Mouse (Mus musculus) urinary bladder, postnatal 36 days (tissue): ENCODE measurements around the gene Cenpm.

Experiments
- DNase-seq, 2 experiments: peaks; one replicate each; pipeline ENCODE4 v3.0.0; 2022; ENCODE audit warnings: low spot score in 2 of 2, mixed read lengths in 1 of 2

The Cenpm gene

GRCm38 (mm10) chr15:82215332-82216046 is 29.1 kb downstream of the Cenpm start:
- DNase-seq, result no peak

- no peak for DNase-seq
These were observed 31.3 kb downstream of the Cenpm start for GRCm38 (mm10) chr15:82213222-82213621.

GRCm38 (mm10) chr15:82212752-82213063 is 31.8 kb downstream of the Cenpm start, which contains the start of gene Shisa8:
Shisa8 (minus strand) TSS chr15:82212815.
- no peak for DNase-seq

- DNase-seq, result no peak
These were observed 32.4 kb downstream of the Cenpm start for GRCm38 (mm10) chr15:82211911-82212751.

GRCm38 (mm10) chr15:82211281-82211680 is 33.3 kb downstream of the Cenpm start:
- no peak for DNase-seq

GRCm38 (mm10) chr15:82210801-82211200 is 33.7 kb downstream of the Cenpm start:
- no peak for DNase-seq

GRCm38 (mm10) chr15:82209295-82210050 is 35.1 kb downstream of the Cenpm start:
- DNase-seq, result no peak

- DNase-seq, result no peak
These were observed 36.2 kb downstream of the Cenpm start for GRCm38 (mm10) chr15:82208307-82208706.

GRCm38 (mm10) chr15:82207504-82208219 is 36.9 kb downstream of the Cenpm start:
- DNase-seq, result no peak

GRCm38 (mm10) chr15:82207105-82207459 is 37.5 kb downstream of the Cenpm start:
- DNase-seq, result no peak

- peak; percentile 36 to 63 for DNase-seq
These were observed 38.0 kb downstream of the Cenpm start for GRCm38 (mm10) chr15:82206365-82207104.

- no peak for DNase-seq
These were observed 39.7 kb downstream of the Cenpm start for GRCm38 (mm10) chr15:82204680-82205371.

GRCm38 (mm10) chr15:82203611-82204351 is 40.8 kb downstream of the Cenpm start:
- DNase-seq, result no peak

GRCm38 (mm10) chr15:82203090-82203489 is 41.5 kb downstream of the Cenpm start:
- no peak for DNase-seq

GRCm38 (mm10) chr15:82202086-82202485 is 42.5 kb downstream of the Cenpm start:
- DNase-seq, result no peak

GRCm38 (mm10) chr15:82199546-82199945 is 45.0 kb downstream of the Cenpm start:
- DNase-seq, result no peak

GRCm38 (mm10) chr15:82198342-82198741 is 46.2 kb downstream of the Cenpm start:
- DNase-seq, result no peak

- DNase-seq, result no peak
These were observed 46.6 kb downstream of the Cenpm start for GRCm38 (mm10) chr15:82197937-82198336.

GRCm38 (mm10) chr15:82197246-82197750 is 47.2 kb downstream of the Cenpm start:
- no peak for DNase-seq
